Mouse (Mus musculus) frontal cortex, postnatal 14 days (tissue): ENCODE measurements around the gene Rnf145.

Source experiments
- DNase-seq, 2 experiments: peaks; one replicate each; pipeline ENCODE4 v3.0.0; 2022; ENCODE audit warnings: low spot score in 2 of 2

The Rnf145 gene

GRCm38 (mm10) chr11:44518281-44519095 is at the start of gene Rnf145:
TSS of gene Rnf145 (plus strand) at chr11:44518964.
- DNase-seq, result peak; percentile 66 to 79

GRCm38 (mm10) chr11:44469646-44470431 is 48.9 kb upstream of the Rnf145 start:
- DNase-seq, result no peak

- DNase-seq, result peak; percentile 86 to 89
These were observed 48.1 kb upstream of the Rnf145 start, which contains the start of gene Ublcp1 for GRCm38 (mm10) chr11:44470432-44471336. TSS of gene Ublcp1 (minus strand) at chr11:44470498.

DNA sequence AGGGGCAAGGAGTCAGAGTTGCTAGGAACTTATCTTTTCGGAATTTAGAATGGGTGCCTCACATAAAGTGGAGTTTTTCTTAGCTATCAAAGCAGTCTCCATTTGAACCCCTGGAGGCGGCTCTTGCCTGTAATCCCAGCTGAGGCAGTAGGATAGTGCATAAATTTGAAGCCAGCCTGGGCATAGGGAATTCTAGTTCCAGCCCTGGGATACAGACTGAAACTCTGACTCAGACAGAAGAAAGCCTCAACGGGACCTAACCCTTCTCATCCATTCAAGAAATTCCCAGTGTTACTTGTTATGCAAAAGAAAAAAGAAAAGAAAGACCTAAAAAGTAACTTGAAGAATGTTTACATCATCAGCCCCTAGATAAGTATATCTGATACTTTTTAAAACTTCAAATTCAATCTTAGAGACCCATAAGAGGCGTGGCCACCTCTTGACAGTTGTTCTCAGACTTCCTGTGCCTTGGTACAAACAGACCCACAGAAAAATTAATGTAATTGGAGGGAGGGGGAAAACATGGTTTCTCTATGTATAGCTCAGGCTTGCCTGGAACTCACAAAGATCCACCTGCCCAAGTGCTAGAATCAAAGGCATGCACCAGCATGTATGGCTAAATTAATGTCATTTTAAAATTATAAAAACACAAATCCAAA is 47.3 kb upstream of the Rnf145 start:
- no peak for DNase-seq

DNA sequence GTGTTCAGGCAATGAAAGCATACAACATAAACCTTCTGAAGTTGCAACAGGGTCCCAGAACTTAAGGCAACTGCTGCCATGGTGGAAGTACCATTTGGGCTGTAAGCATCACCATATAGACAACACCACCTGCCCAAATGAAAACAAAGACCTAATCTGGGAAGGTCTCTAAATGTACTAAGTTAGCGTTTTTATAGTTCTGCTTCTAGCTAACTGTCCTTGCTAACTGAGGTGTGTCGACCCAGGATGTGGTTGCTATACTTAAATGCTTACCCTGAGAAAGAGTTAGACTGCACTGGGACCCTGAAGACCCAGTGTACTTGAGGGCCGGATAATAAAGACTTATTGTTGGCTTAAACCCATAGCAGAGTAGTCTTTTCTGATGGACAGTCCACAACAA is 43.3 kb upstream of the Rnf145 start:
- no peak for DNase-seq

DNA sequence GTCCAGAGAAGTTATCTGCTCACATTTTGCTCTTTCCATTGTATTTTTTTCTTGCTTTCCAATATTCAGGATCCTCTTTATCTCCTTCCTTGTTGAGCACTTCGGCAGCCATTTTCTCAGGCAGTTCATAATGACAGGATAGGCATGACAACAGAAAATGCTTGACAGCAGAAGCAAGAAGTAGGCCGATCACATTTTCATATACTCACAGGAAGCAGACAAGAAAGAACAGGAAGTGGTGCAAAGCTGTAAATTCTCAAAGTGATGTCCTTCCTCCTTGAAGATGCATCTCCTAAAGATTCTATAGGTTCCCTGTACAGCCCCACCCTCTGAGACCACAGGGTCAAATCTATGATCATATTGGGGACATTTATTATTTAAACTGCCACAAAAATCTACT is 42.3 kb upstream of the Rnf145 start:
- DNase-seq, result no peak

DNA sequence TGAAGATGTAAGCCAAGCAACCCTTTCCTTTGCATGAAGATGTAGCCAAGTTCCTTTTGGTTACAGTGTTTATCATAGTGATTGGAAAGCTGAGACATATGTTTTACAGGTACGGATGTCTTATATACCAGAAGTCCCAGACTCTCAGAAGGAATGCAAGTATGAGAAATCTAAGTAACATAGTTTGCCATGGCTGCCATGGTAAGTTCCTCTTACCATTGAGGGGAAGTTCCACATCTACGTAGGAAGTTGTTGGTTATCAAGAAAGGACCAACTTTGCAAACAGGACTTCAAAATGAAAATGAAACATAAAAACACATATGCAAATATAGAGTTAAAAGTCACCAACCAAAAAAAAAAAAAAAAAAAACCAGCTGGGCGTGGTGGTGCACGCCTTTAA is 40.4 kb upstream of the Rnf145 start:
- DNase-seq, result no peak

DNA sequence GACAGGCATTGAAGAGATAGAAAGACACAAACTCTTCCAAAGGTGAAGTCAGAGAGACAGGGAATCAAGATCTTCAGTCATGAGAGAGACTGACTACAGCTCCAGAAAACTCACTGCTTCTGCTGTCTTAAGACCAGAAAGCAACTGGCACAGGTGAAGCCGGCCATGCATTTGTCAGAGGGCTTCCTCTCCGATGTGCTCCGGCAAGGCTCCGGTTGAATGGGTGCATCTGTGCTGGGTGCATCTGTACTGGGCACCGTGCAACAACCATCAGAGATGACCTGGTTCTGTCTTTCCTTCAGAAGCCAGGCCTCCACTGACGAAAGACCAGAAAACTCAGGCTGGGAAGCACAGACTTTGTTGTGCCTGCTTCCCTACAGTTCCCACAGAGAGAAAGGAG is 38.5 kb upstream of the Rnf145 start:
- DNase-seq, result no peak

- DNase-seq, result no peak
These were observed 33.6 kb upstream of the Rnf145 start for GRCm38 (mm10) chr11:44485089-44485736.

- DNase-seq, result no peak
These were observed 29.6 kb upstream of the Rnf145 start for GRCm38 (mm10) chr11:44489117-44489516.

DNA sequence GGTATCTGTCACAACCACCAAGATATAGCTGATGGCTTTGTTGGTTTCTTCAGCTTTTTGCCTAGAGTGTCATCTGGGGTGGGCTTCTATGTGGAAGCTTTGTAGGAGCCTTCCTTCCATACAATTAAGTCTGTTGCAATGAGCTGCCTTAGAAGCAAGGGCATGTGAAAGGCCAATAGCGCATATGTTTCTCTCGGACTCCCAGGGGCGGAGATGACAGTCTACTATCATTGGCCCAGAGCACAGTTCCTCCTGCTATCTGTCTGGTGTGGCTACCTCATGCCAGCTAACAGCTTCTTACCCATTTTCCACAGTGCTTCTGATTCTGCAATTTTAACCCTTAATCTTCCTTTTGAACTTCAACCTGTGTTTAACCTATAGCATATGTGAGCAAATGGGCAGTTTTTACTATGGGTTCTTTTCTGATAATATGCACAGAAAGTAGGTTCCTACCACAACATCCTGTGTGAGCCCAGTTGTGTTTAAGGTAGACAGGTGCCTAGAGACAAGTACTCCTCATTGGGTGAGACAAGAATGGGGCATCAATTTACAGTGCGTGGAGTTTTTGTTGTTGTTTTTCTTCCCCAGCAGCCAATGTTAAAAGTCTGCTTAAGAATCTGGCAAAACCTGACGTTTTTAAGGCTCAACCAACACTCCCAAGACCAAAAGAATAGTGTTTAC is 24.0 kb upstream of the Rnf145 start:
- DNase-seq, result no peak

- no peak for DNase-seq
These were observed 22.5 kb upstream of the Rnf145 start for GRCm38 (mm10) chr11:44496217-44496616.

DNA sequence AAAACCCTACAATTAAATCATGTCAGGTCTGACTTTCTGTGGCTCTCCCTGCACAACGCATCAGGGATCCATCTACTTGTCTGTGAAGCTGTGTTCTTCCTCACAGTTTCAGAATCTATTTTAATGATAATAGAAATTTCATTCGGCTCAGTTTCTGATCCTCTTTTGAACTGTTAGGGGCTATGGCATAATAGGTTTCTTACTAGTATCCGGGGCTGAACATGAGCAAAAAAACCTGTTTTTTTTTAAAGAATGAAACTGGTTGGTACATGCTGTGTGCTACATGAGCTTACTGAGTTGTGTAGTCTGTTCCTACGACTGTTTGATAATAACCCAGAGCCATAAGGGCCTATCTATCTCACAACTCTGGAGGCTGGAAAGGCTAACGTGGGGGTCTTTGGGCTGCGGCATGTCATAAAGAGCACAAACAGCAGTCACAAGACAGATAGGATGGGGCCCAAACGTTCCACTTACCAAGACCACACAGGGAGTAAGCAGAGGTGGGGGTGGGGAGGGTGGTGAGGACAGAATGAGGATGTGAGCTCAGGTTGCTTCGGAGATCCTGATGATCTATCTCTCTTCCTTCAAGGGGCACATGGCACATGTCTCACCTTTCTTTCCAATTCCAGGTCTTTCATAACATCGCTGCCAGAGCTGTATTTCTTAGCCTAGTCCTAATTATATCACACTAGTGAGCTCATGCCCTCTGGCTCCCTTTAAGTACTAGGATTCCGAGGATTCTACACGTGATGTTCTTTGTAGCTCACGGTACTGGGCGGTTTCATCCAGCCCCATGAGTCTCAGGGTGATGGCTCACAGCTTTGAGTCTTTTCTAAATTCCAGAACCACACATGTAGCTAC is 20.1 kb upstream of the Rnf145 start:
- no peak for DNase-seq

DNA sequence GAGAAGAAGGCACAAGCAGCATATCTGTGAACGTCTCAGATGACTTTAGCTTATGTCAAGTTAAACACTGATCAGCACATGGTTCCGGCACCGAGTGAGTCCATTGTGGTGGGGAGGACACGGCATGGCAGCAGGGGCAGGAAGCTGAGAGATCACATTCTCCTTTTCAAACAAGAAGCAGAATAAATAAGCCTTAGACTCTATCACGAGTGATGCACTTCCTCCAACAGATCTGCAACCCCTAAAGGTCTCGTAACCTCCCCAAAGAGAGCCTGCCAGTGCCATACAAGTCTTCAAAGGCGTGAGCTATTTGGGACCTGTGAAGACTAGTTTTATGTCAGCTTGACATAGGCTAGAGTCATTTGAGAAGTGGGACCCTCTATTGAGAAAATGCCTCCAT is 17.8 kb upstream of the Rnf145 start:
- no peak for DNase-seq

DNA sequence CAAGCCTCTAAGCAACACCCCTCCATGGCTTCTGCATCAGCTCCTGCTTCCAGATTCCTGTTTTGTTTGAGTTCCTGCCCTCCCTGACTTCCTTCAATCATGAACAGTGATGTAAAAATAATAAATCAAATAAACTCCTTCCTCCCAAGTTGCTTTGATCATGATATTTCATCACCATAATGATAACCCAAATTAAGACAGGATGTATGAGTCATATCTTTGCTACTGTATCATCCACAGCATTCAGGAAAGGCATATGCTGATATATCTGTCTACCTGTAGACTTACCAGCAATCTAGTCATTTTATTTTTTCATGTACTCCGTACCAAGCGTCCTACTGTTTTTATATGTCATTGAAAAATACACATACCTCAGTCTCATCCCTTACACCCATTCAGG is 17.3 kb upstream of the Rnf145 start:
- no peak for DNase-seq

GRCm38 (mm10) chr11:44502931-44503330 is 15.8 kb upstream of the Rnf145 start:
- DNase-seq, result no peak

DNA sequence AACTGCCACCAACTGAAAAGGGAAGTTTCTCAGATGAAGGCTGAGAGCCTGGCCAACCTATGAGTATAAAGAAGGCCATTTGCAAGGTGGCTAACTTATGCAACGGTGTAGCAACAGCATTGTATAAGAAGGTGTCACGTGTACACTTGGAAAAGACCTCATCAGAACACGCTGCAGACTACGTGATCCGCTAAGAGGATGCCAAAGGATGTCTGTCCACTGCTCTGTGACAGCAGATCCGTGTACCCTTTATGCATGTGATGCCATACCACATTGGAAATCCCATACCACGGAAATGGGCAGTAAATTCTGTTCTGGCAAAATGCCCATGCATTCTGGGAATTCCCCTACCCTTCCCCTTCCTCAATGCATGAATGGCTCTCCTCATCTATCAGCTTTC is 14.6 kb upstream of the Rnf145 start:
- no peak for DNase-seq

DNA sequence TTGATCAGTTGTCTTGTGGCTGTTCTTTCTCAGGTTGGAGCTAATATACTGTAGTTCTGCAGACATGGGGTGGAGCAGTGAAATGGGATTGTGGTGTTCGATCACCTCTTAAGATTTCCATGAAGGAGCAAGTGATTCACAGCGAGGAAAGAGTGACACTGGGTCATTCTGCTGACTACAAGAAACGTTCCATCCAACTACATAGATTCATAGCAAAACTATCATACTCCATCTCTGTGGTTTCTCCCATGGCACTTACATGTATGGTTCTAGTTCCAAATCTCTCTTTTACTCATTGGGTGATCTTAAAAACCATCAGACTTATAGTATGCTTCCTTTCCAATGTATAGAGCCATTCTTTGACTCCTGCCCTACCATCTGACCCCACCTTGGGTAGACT is 14.0 kb upstream of the Rnf145 start:
- DNase-seq, result no peak

GRCm38 (mm10) chr11:44508876-44509275 is 9.9 kb upstream of the Rnf145 start:
- no peak for DNase-seq
